Mouse (Mus musculus) embryonic fibroblast, embryonic 13.5 days (primary cell): ENCODE data around the gene Itpr1.

ENCODE experiments used
- CTCF ChIP-seq: IDR thresholded peaks from 2 replicates; pipeline ENCODE4 v1.5.1; 2011; ENCODE audit warnings: mild to moderate bottlenecking, control low read depth, low read length, moderate library complexity, borderline replicate concordance; ENCODE audit not compliant: insufficient read depth
- POLR2A ChIP-seq: IDR thresholded peaks from 2 replicates; pipeline ENCODE4 v1.6.1; 2011; ENCODE audit warnings: low read depth, mild to moderate bottlenecking, control low read depth, low read length, moderate library complexity

DNA sequence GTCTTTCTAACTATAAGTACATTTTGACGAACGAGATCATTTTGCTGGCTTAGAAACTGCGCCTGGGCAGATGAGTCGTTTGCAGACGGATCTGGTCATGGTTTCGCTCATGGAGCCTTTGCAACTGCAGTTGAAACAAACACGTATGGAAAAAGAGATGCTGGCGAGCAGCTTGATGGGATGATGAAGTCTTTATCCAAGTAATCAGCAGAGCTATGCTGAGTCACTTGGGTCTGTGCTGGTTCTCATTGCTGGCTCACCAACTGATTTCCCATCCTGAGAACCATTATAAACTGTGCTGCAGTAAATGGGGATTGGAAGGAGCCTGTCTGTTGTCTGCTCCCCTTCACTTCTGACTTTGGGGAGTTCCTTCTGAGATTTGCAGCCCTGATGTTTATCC, 31.7 kb downstream of the Itpr1 start:
- TF ChIP-seq CTCF = no peak
- no peak for TF ChIP-seq POLR2A
